Mouse (Mus musculus): ENCODE data around the gene Krtap6-5. TPM values are rescaled to one million over a fixed set of nuclear protein-coding genes. Genes with fewer than 3 reads are reported as not detected.
"Not testable (repeated sequence)": the region's sequence is repeated elsewhere in the genome, so short reads cannot be mapped to it uniquely, and the experiment has no call there.

Krtap6-5 gene
- not detected in 2 replicates for polyA plus RNA-seq (2015; fragmentation: Nextera tagmentation; extraction: Ambion mirVana)

- Histone ChIP-seq H3K36me3 (ENCODE audit: control insufficient read depth, insufficient read depth) (no peaks in the 10 kb centered on the region), H3K27ac (ENCODE audit: low read depth, low read length) (no peak within 1 kb of the TSS), H3K4me1 (replicated peaks; ENCODE audit: control insufficient read depth, insufficient read depth, low read length) (no peaks in the 10 kb centered on the region), H3K9me3 (ENCODE audit: control insufficient read depth) (no peaks in the 10 kb centered on the region), H3K27me3 (replicated peaks; ENCODE audit: control insufficient read depth, insufficient read depth, low read length) (no peaks in the 10 kb centered on the region), H3K9ac (ENCODE audit: low read depth, low read length) (no peak within 1 kb of the TSS), H3K4me3 (ENCODE audit: low read depth, low read length) (no peak within 1 kb of the TSS), H3K4me2 (replicated peaks; ENCODE audit: low read depth) (no peak within 1 kb of the TSS)
- ATAC-seq, result no peak
- 77% methylated on average over 3 of the region's 3 CpGs for WGBS
- no peak for TF ChIP-seq CTCF (IDR thresholded peaks at IDR 0.05; ENCODE audit: low read depth)
Observed at GRCm38 (mm10) chr16:89047783-89048182, at the start of gene Krtap6-5. Gene Krtap6-5 (minus strand): TSS chr16:89047883.

- H3K9me3 ChIP-seq (ENCODE audit: control insufficient read depth); H3K4me2 ChIP-seq (replicated peaks; ENCODE audit: low read depth); H3K4me1 ChIP-seq (replicated peaks; ENCODE audit: control insufficient read depth, insufficient read depth, low read length); H3K36me3 ChIP-seq (ENCODE audit: control insufficient read depth, insufficient read depth); H3K9ac ChIP-seq (ENCODE audit: low read depth, low read length); ATAC-seq; H3K27me3 ChIP-seq (replicated peaks; ENCODE audit: control insufficient read depth, insufficient read depth, low read length); H3K4me3 ChIP-seq (ENCODE audit: low read depth, low read length); H3K27ac ChIP-seq (ENCODE audit: low read depth, low read length): not testable (repeated sequence)
- WGBS, result 72% methylated on average over 2 of the region's 2 CpGs
Observed at GRCm38 (mm10) chr16:89071041-89071440, 23.4 kb upstream of the Krtap6-5 start.

GRCm38 (mm10) chr16:89063902-89064301 lies 16.2 kb upstream of the Krtap6-5 start, which contains the start of gene 1110025L11Rik:
Gene 1110025L11Rik (minus strand): TSS chr16:89064002.
- not testable (repeated sequence) for H3K9me3 ChIP-seq (ENCODE audit: control insufficient read depth); H3K36me3 ChIP-seq (ENCODE audit: control insufficient read depth, insufficient read depth); H3K4me2 ChIP-seq (replicated peaks; ENCODE audit: low read depth); H3K9ac ChIP-seq (ENCODE audit: low read depth, low read length); H3K27me3 ChIP-seq (replicated peaks; ENCODE audit: control insufficient read depth, insufficient read depth, low read length); H3K27ac ChIP-seq (ENCODE audit: low read depth, low read length); H3K4me1 ChIP-seq (replicated peaks; ENCODE audit: control insufficient read depth, insufficient read depth, low read length); ATAC-seq; H3K4me3 ChIP-seq (ENCODE audit: low read depth, low read length)
- WGBS, result no CpG with 5 or more reads among the region's 2 CpGs

GRCm38 (mm10) chr16:89041372-89041771 lies 6.3 kb downstream of the Krtap6-5 start, which contains the start of gene Gm10228:
Gene Gm10228 (minus strand): TSS chr16:89041472.
- not testable (repeated sequence) for H3K4me3 ChIP-seq (ENCODE audit: low read depth, low read length); H3K9ac ChIP-seq (ENCODE audit: low read depth, low read length); H3K4me1 ChIP-seq (replicated peaks; ENCODE audit: control insufficient read depth, insufficient read depth, low read length); H3K4me2 ChIP-seq (replicated peaks; ENCODE audit: low read depth); H3K27ac ChIP-seq (ENCODE audit: low read depth, low read length); H3K36me3 ChIP-seq (ENCODE audit: control insufficient read depth, insufficient read depth); H3K27me3 ChIP-seq (replicated peaks; ENCODE audit: control insufficient read depth, insufficient read depth, low read length); H3K9me3 ChIP-seq (ENCODE audit: control insufficient read depth); ATAC-seq
- WGBS, result 89% methylated on average over 2 of the region's 4 CpGs

- not testable (repeated sequence) for H3K4me2 ChIP-seq (replicated peaks; ENCODE audit: low read depth); H3K9ac ChIP-seq (ENCODE audit: low read depth, low read length); H3K4me1 ChIP-seq (replicated peaks; ENCODE audit: control insufficient read depth, insufficient read depth, low read length); H3K27ac ChIP-seq (ENCODE audit: low read depth, low read length); H3K36me3 ChIP-seq (ENCODE audit: control insufficient read depth, insufficient read depth); H3K27me3 ChIP-seq (replicated peaks; ENCODE audit: control insufficient read depth, insufficient read depth, low read length); H3K4me3 ChIP-seq (ENCODE audit: low read depth, low read length); H3K9me3 ChIP-seq (ENCODE audit: control insufficient read depth); ATAC-seq
- 96% methylated on average over 3 of the region's 3 CpGs for WGBS
Observed at GRCm38 (mm10) chr16:89031399-89031798, 16.3 kb downstream of the Krtap6-5 start, which contains the start of gene Krtap6-1. Gene Krtap6-1 (plus strand): TSS chr16:89031699.

GRCm38 (mm10) chr16:89014984-89015383 lies 32.7 kb downstream of the Krtap6-5 start, which contains the start of gene Gm10229:
Gene Gm10229 (plus strand): TSS chr16:89015284.
- H3K4me3 ChIP-seq (ENCODE audit: low read depth, low read length); H3K36me3 ChIP-seq (ENCODE audit: control insufficient read depth, insufficient read depth); H3K27me3 ChIP-seq (replicated peaks; ENCODE audit: control insufficient read depth, insufficient read depth, low read length); H3K4me2 ChIP-seq (replicated peaks; ENCODE audit: low read depth); H3K4me1 ChIP-seq (replicated peaks; ENCODE audit: control insufficient read depth, insufficient read depth, low read length); ATAC-seq; H3K9ac ChIP-seq (ENCODE audit: low read depth, low read length); H3K9me3 ChIP-seq (ENCODE audit: control insufficient read depth); H3K27ac ChIP-seq (ENCODE audit: low read depth, low read length): not testable (repeated sequence)
- 90% methylated on average over 1 of the region's 3 CpGs for WGBS

- Histone ChIP-seq H3K4me3 (ENCODE audit: low read depth, low read length) (no peak overlapping the region), H3K27ac (ENCODE audit: low read depth, low read length) (no peak overlapping the region), H3K4me2 (replicated peaks; ENCODE audit: low read depth) (no peak overlapping the region), H3K9ac (ENCODE audit: low read depth, low read length) (no peak overlapping the region), H3K4me1 (replicated peaks; ENCODE audit: control insufficient read depth, insufficient read depth, low read length) (no peaks in the 10 kb centered on the region), H3K36me3 (ENCODE audit: control insufficient read depth, insufficient read depth) (no peaks in the 10 kb centered on the region), H3K27me3 (replicated peaks; ENCODE audit: control insufficient read depth, insufficient read depth, low read length) (no peaks in the 10 kb centered on the region), H3K9me3 (ENCODE audit: control insufficient read depth) (no peaks in the 10 kb centered on the region)
- ATAC-seq, result no peak
- TF ChIP-seq CTCF (IDR thresholded peaks at IDR 0.05; ENCODE audit: low read depth), result no peak
- 95% methylated on average over 3 of the region's 3 CpGs for WGBS
Observed at GRCm38 (mm10) chr16:89013973-89014372, 33.7 kb downstream of the Krtap6-5 start.
